Mouse (Mus musculus) liver, adult 2 months (tissue): Measurements from ENCODE around the gene Ggcx. TPM values are rescaled to one million over a fixed set of nuclear protein-coding genes. Genes with fewer than 3 reads are reported as not detected.

Source experiments
- DNase-seq: peaks from one replicate; pipeline ENCODE4 v3.0.0-alpha.2; 2011; ENCODE audit warnings: low read depth, low spot score; ENCODE audit errors: extremely low read depth
- H3K27ac ChIP-seq: fragments of 200-500 bp; replicated peaks from 2 replicates; pipeline ENCODE4 v1.5.1; 2012; ENCODE audit warnings: low read depth, mild to moderate bottlenecking, control low read depth, inconsistent platforms, low read length; ENCODE audit not compliant: insufficient read depth
- H3K27me3 ChIP-seq: fragments of 200-500 bp; 2 replicates; pipeline ENCODE4 v1.6.1; 2012; ENCODE audit warnings: mild to moderate bottlenecking, moderate library complexity, low read length, inconsistent platforms; ENCODE audit not compliant: control insufficient read depth, insufficient read depth
- H3K36me3 ChIP-seq: fragments of 200-500 bp; 2 replicates; pipeline ENCODE4 v1.6.1; 2012; ENCODE audit warnings: low read length, inconsistent platforms; ENCODE audit not compliant: control insufficient read depth, insufficient read depth
- H3K4me1 ChIP-seq: fragments of 200-500 bp; 2 replicates; pipeline ENCODE4 v1.6.1; 2011; ENCODE audit warnings: low read length; ENCODE audit not compliant: control insufficient read depth, insufficient read depth
- H3K4me3 ChIP-seq: fragments of 200-500 bp; 2 replicates; pipeline ENCODE4 v1.5.1; 2011; ENCODE audit warnings: low read depth, mild to moderate bottlenecking, control low read depth, low read length, moderate library complexity; ENCODE audit not compliant: insufficient read depth
- H3K79me2 ChIP-seq: fragments of 200-500 bp; 2 replicates; pipeline ENCODE4 v1.6.1; 2012; ENCODE audit warnings: inconsistent platforms, mild to moderate bottlenecking, low read length, moderate library complexity; ENCODE audit not compliant: control insufficient read depth, insufficient read depth
- H3K9ac ChIP-seq: fragments of 200-500 bp; 2 replicates; pipeline ENCODE4 v1.6.1; 2012; ENCODE audit warnings: low read depth, mild to moderate bottlenecking, control low read depth, inconsistent platforms, low read length
- CTCF ChIP-seq: fragments of 200-500 bp; IDR thresholded peaks from 2 replicates; pipeline ENCODE4 v1.5.1; 2011; ENCODE audit warnings: low read depth, low read length, control low read depth
- POLR2A ChIP-seq: fragments of 200-500 bp; IDR thresholded peaks from 2 replicates; pipeline ENCODE4 v1.6.1; 2011; ENCODE audit warnings: low read length, control low read depth; ENCODE audit not compliant: insufficient read depth; ENCODE audit errors: extremely low read depth
- WGBS: fragments of 180-500 bp; shearing (Covaris S2); methylation state at CpG from one replicate; pipeline ENCODE4 v1.1.7; 2018; 5-methylcytosine and 5-hydroxymethylcytosine counted together
- polyA plus RNA-seq: library from polyadenylated mRNA; depleted of rRNA; stranded (reverse); fragments of >200 nt; gene quantifications from 2 replicates; pipeline ENCODE4 v1.2.3, GENCODE M21; 2012
- total RNA-seq: library from RNA; depleted of rRNA; stranded (reverse); fragments of >200 nt; gene quantifications from 2 replicates; pipeline ENCODE4 v1.2.3, GENCODE M21; 2014

The Ggcx gene
- total and polyA plus RNA-seq, 2 experiments: 67.3 to 71.0 TPM

- Histone ChIP-seq H3K36me3 (no peaks in the 10 kb centered on the region), H3K9ac (no peak overlapping the region), H3K79me2 (no peaks in the 10 kb centered on the region), H3K4me1 (no peaks in the 10 kb centered on the region), H3K27ac (no peak overlapping the region), H3K27me3 (no peaks in the 10 kb centered on the region), H3K4me3 (no peak overlapping the region)
- WGBS: 69% methylated on average over 10 of the region's 10 CpGs
- TF ChIP-seq CTCF (no peak), POLR2A (no peak)
- no peak for DNase-seq
Measured at GRCm38 (mm10) chr6:72396837-72397251, 17.3 kb upstream of the Ggcx start.

- Histone ChIP-seq H3K4me3 (no peak overlapping the region), H3K27ac (no peak overlapping the region)
- WGBS: 56% methylated on average over 2 of the region's 2 CpGs
Measured at GRCm38 (mm10) chr6:72399967-72400366, 14.1 kb upstream of the Ggcx start.

DNA sequence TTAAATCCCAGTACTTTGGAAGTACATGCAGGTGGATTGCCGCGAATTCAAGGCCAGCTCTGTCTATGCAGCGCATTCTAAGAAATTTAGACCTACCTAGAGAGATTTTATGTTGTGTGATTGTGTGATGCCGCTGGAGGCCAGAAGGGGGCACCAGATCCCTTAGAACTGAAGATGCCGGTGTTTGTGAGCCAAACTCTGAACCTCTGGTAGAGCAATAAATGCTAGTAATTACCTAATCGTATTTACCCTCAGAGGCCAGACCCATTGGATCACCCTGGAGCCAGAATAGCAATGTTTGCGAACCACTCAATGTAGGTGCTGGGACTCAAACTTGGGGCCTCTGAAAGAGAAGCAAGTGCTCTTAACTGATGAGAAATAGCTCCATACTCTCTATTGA, 12.2 kb upstream of the Ggcx start:
- Histone ChIP-seq H3K79me2 (no peaks in the 10 kb centered on the region), H3K9ac (no peak overlapping the region), H3K27me3 (no peaks in the 10 kb centered on the region), H3K4me3 (no peak overlapping the region), H3K4me1 (no peaks in the 10 kb centered on the region), H3K27ac (no peak overlapping the region), H3K36me3 (no peaks in the 10 kb centered on the region)
- WGBS: 10% methylated on average over 7 of the region's 7 CpGs
- peak; percentile 94 for DNase-seq
- TF ChIP-seq CTCF (peak; percentile 76), POLR2A (no peak)

More at GRCm38 (mm10) chr6:72399967-72400366, 14.1 kb upstream of the Ggcx start:
- Histone ChIP-seq H3K9ac (no peak overlapping the region), H3K79me2 (no peaks in the 10 kb centered on the region), H3K27me3 (no peaks in the 10 kb centered on the region), H3K36me3 (no peaks in the 10 kb centered on the region), H3K4me1 (no peaks in the 10 kb centered on the region)
- TF ChIP-seq POLR2A (no peak), CTCF (no peak)
- DNase-seq: no peak

DNA sequence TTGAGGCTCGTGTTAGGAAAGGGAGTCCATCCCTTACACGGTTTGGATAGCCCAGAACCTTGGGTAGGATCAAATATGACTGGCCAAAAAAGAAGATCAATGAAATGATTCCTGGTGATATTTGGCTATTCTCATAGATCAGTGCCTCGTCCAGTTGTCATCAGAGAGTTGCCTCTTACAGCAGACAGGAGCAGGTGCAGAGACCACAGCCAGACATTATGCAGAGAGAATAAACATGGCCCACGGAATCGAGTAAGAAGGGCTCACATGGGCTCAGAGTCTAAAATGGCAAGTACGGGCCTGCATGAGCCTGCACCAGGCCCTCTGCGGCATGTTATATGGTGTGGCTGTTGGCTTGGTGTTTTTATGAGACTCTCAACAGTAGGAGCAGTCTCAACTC, 8.8 kb upstream of the Ggcx start:
- no peak for DNase-seq
- no peaks in the 10 kb centered on the region for H3K4me1 ChIP-seq
- no peaks in the 10 kb centered on the region for H3K79me2 ChIP-seq
- H3K36me3 ChIP-seq: no peaks in the 10 kb centered on the region
- H3K4me3 ChIP-seq: no peak overlapping the region
- H3K9ac ChIP-seq: no peak overlapping the region
- H3K27me3 ChIP-seq: no peaks in the 10 kb centered on the region
- H3K27ac ChIP-seq: no peak overlapping the region
- 69% methylated on average over 7 of the region's 7 CpGs for WGBS
- no peak for TF ChIP-seq POLR2A
- no peak for TF ChIP-seq CTCF

DNA sequence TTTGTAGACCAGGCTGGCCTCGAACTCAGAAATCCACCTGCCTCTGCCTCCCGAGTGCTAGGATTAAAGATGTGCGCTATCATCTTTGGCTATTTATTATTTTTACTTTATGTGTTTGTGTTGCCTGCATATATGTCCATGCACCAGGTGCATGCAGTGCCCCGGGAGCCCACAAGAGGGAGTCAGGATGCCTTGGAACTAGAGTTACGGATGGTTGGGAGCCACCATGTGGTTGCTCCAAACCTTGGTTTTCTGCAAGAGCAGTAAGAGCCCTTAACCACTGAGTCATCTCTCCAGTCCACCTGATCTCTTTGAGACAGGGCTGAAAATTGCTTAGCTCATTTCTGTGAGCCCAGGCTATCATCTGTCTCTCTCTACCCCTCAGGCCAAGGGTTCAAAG, 7.0 kb upstream of the Ggcx start:
- peak; percentile 79 for DNase-seq
- no peaks in the 10 kb centered on the region for H3K27me3 ChIP-seq
- no peaks in the 10 kb centered on the region for H3K4me1 ChIP-seq
- TF ChIP-seq POLR2A: no peak
- peak; percentile 100 for TF ChIP-seq CTCF
- H3K36me3 ChIP-seq: no peaks in the 10 kb centered on the region
- no peak overlapping the region for H3K4me3 ChIP-seq
- no peak overlapping the region for H3K9ac ChIP-seq
- 1% methylated on average over 5 of the region's 5 CpGs for WGBS
- no peaks in the 10 kb centered on the region for H3K79me2 ChIP-seq
- no peak overlapping the region for H3K27ac ChIP-seq

DNA sequence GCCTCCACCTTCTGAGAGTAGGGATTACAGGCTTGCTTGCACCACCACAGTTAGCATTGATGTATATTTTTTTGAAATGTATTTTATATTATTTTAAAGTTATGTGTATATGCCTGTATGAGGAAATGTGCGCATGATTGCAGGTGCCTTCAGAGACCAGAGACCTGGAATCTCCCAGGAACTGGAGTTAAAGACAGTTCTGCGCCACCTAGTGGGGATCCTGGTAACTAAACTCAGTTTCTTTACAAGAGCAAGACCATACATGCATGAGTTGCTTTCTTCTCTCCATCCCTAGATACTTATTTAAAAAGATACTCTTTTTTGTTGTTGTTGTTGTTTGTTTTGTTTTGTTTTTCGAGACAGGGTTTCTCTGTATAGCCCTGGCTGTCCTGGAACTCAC, 4.5 kb upstream of the Ggcx start:
- WGBS: 9% methylated on average over 3 of the region's 3 CpGs
- Histone ChIP-seq H3K27ac (no peak overlapping the region), H3K9ac (no peak overlapping the region), H3K79me2 (no peaks in the 10 kb centered on the region), H3K4me3 (no peak overlapping the region), H3K27me3 (no peaks in the 10 kb centered on the region), H3K36me3 (no peaks in the 10 kb centered on the region), H3K4me1 (peaks cover 4% of the 10 kb centered on the region; the same call in 1 of the 2 replicates)
- peak; percentile 71 for DNase-seq
- TF ChIP-seq POLR2A (no peak), CTCF (peak; percentile 42; the same call in 1 of the 2 replicates)
